Mouse (Mus musculus) forebrain, embryonic 12.5 days (tissue): ENCODE measurements around the gene Ak3. TPM values are rescaled to one million over a fixed set of nuclear protein-coding genes. Genes with fewer than 3 reads are reported as not detected.

ENCODE experiments used
- ATAC-seq: fragments of 200-750 bp; cut with Nextera tagmentation; 2 replicates; pipeline ENCODE4 v1.8.0; 2017; ENCODE audit warnings: moderate TSS enrichment; ENCODE audit not compliant: low FRiP score
- H3K27ac ChIP-seq: fragments of 300-500 bp; sonication (generic); 2 replicates; pipeline ENCODE4 v1.5.1; 2016; ENCODE audit warnings: mild to moderate bottlenecking
- H3K27me3 ChIP-seq: fragments of 300-500 bp; sonication (generic); 2 replicates; pipeline ENCODE4 v1.6.1; 2016; ENCODE audit warnings: mild to moderate bottlenecking
- H3K36me3 ChIP-seq: fragments of 300-500 bp; sonication (generic); replicated peaks from 2 replicates; pipeline ENCODE4 v1.6.1; 2016; ENCODE audit warnings: mild to moderate bottlenecking
- H3K4me1 ChIP-seq: fragments of 300-500 bp; sonication (generic); 2 replicates; pipeline ENCODE4 v1.6.1; 2016
- H3K4me2 ChIP-seq: fragments of 300-500 bp; sonication (generic); 2 replicates; pipeline ENCODE4 v1.6.1; 2016; ENCODE audit warnings: mild to moderate bottlenecking, moderate library complexity
- H3K4me3 ChIP-seq: fragments of 300-500 bp; sonication (generic); replicated peaks from 2 replicates; pipeline ENCODE4 v1.5.1; 2016; ENCODE audit warnings: mild to moderate bottlenecking
- H3K9ac ChIP-seq: fragments of 300-500 bp; sonication (generic); 2 replicates; pipeline ENCODE4 v1.6.1; 2016; ENCODE audit warnings: mild to moderate bottlenecking
- H3K9me3 ChIP-seq: fragments of 300-500 bp; sonication (generic); 2 replicates; pipeline ENCODE4 v1.6.1; 2016
- WGBS: fragments of 180-500 bp; shearing (Covaris S2); methylation state at CpG from one replicate; pipeline ENCODE4 v1.1.7; 2016; 5-methylcytosine and 5-hydroxymethylcytosine counted together
- polyA plus RNA-seq: library from polyadenylated mRNA; unstranded; fragments of >200 nt; fragmentation: Nextera tagmentation; extraction: Ambion mirVana; gene quantifications from 2 replicates; pipeline ENCODE4 v1.2.1, GENCODE M21; 2016

The Ak3 gene
- polyA plus RNA-seq, 1 experiment from 2014 or later: 68.0 TPM

- Histone ChIP-seq H3K4me3 (no peak overlapping the region), H3K4me1 (peaks cover 7% of the 10 kb centered on the region), H3K9me3 (no peaks in the 10 kb centered on the region), H3K4me2 (no peak overlapping the region), H3K27ac (no peak overlapping the region), H3K36me3 (peaks cover 26% of the 10 kb centered on the region; the same call in 1 of the 2 replicates), H3K9ac (no peak overlapping the region), H3K27me3 (no peaks in the 10 kb centered on the region)
- ATAC-seq: no peak
Observed at GRCm38 (mm10) chr19:29039334-29039733, 8.4 kb downstream of the Ak3 start.

- WGBS: 94% methylated on average over 10 of the region's 10 CpGs
- H3K27ac ChIP-seq: no peak overlapping the region
Observed at GRCm38 (mm10) chr19:29037541-29037940, 10.2 kb downstream of the Ak3 start.

GRCm38 (mm10) chr19:29037026-29037425, 10.7 kb downstream of the Ak3 start:
- Histone ChIP-seq H3K9me3 (no peaks in the 10 kb centered on the region), H3K9ac (no peak overlapping the region), H3K27ac (no peak overlapping the region), H3K4me3 (no peak overlapping the region), H3K36me3 (peaks cover 28% of the 10 kb centered on the region; the same call in 1 of the 2 replicates), H3K27me3 (no peaks in the 10 kb centered on the region), H3K4me2 (no peak overlapping the region), H3K4me1 (no peaks in the 10 kb centered on the region)
- ATAC-seq: no peak
- 89% methylated on average over 5 of the region's 5 CpGs for WGBS

More at GRCm38 (mm10) chr19:29037541-29037940, 10.2 kb downstream of the Ak3 start:
- Histone ChIP-seq H3K27me3 (no peaks in the 10 kb centered on the region), H3K4me3 (no peak overlapping the region), H3K4me2 (no peak overlapping the region), H3K4me1 (no peaks in the 10 kb centered on the region), H3K9ac (no peak overlapping the region), H3K36me3 (peaks cover 28% of the 10 kb centered on the region; the same call in 1 of the 2 replicates), H3K9me3 (no peaks in the 10 kb centered on the region)
- ATAC-seq: no peak

GRCm38 (mm10) chr19:29032662-29033061, 15.1 kb downstream of the Ak3 start:
- H3K27me3 ChIP-seq: no peaks in the 10 kb centered on the region
- H3K4me1 ChIP-seq: no peaks in the 10 kb centered on the region
- peaks cover 28% of the 10 kb centered on the region for H3K36me3 ChIP-seq
- H3K9ac ChIP-seq: no peak overlapping the region
- H3K27ac ChIP-seq: no peak overlapping the region
- H3K4me3 ChIP-seq: no peak overlapping the region
- no peak for ATAC-seq
- no peak overlapping the region for H3K4me2 ChIP-seq
- H3K9me3 ChIP-seq: no peaks in the 10 kb centered on the region

GRCm38 (mm10) chr19:29031788-29032187, 16.0 kb downstream of the Ak3 start:
- no peak overlapping the region for H3K27ac ChIP-seq
- 92% methylated on average over 3 of the region's 3 CpGs for WGBS
- H3K4me3 ChIP-seq: no peak overlapping the region
- H3K36me3 ChIP-seq: peaks cover 23% of the 10 kb centered on the region
- H3K4me2 ChIP-seq: no peak overlapping the region
- H3K27me3 ChIP-seq: no peaks in the 10 kb centered on the region
- no peak for ATAC-seq
- H3K9ac ChIP-seq: no peak overlapping the region
- H3K4me1 ChIP-seq: no peaks in the 10 kb centered on the region
- no peaks in the 10 kb centered on the region for H3K9me3 ChIP-seq

- H3K4me2 ChIP-seq: no peak overlapping the region
- peak overlapping the region; percentile 44; the same call in 1 of the 2 replicates for H3K27ac ChIP-seq
Observed at GRCm38 (mm10) chr19:29024391-29024947, 23.3 kb downstream of the Ak3 start.

GRCm38 (mm10) chr19:29021754-29022345, 25.9 kb downstream of the Ak3 start:
- H3K9ac ChIP-seq: no peak overlapping the region
- 92% methylated on average over 7 of the region's 7 CpGs for WGBS
- no peak for ATAC-seq
- H3K4me1 ChIP-seq: peaks cover 13% of the 10 kb centered on the region; the same call in 1 of the 2 replicates
- H3K27ac ChIP-seq: no peak overlapping the region
- peaks cover 79% of the 10 kb centered on the region for H3K36me3 ChIP-seq
- no peaks in the 10 kb centered on the region for H3K27me3 ChIP-seq
- no peak overlapping the region for H3K4me2 ChIP-seq
- H3K9me3 ChIP-seq: no peaks in the 10 kb centered on the region
- H3K4me3 ChIP-seq: no peak overlapping the region

More at GRCm38 (mm10) chr19:29024391-29024947, 23.3 kb downstream of the Ak3 start:
- H3K27me3 ChIP-seq: no peaks in the 10 kb centered on the region
- WGBS: 69% methylated on average over 11 of the region's 11 CpGs
- H3K9ac ChIP-seq: no peak overlapping the region
- H3K36me3 ChIP-seq: peaks cover 58% of the 10 kb centered on the region
- ATAC-seq: peak; percentile 23; the same call in 1 of the 2 replicates
- peaks cover 13% of the 10 kb centered on the region; the same call in 1 of the 2 replicates for H3K4me1 ChIP-seq
- H3K9me3 ChIP-seq: no peaks in the 10 kb centered on the region
- no peak overlapping the region for H3K4me3 ChIP-seq

- no peaks in the 10 kb centered on the region for H3K9me3 ChIP-seq
- no peak overlapping the region for H3K4me3 ChIP-seq
- H3K27me3 ChIP-seq: no peaks in the 10 kb centered on the region
- H3K36me3 ChIP-seq: peaks cover 71% of the 10 kb centered on the region
- H3K4me1 ChIP-seq: peaks cover 12% of the 10 kb centered on the region; the same call in 1 of the 2 replicates
- no peak for ATAC-seq
- 90% methylated on average over 3 of the region's 3 CpGs for WGBS
- H3K4me2 ChIP-seq: no peak overlapping the region
- no peak overlapping the region for H3K9ac ChIP-seq
- no peak overlapping the region for H3K27ac ChIP-seq
Observed at GRCm38 (mm10) chr19:29019647-29020046, 28.1 kb downstream of the Ak3 start.

GRCm38 (mm10) chr19:29016786-29017185, 31.0 kb downstream of the Ak3 start:
- Histone ChIP-seq H3K36me3 (peaks cover 73% of the 10 kb centered on the region), H3K4me2 (no peak overlapping the region), H3K4me1 (no peaks in the 10 kb centered on the region), H3K9me3 (no peaks in the 10 kb centered on the region), H3K4me3 (no peak overlapping the region), H3K9ac (no peak overlapping the region), H3K27me3 (no peaks in the 10 kb centered on the region), H3K27ac (no peak overlapping the region)
- ATAC-seq: no peak
- 89% methylated on average over 5 of the region's 5 CpGs for WGBS

GRCm38 (mm10) chr19:29016204-29016765, 31.5 kb downstream of the Ak3 start:
- Histone ChIP-seq H3K36me3 (peaks cover 73% of the 10 kb centered on the region), H3K4me2 (no peak overlapping the region), H3K9me3 (no peaks in the 10 kb centered on the region), H3K4me1 (no peaks in the 10 kb centered on the region), H3K27me3 (no peaks in the 10 kb centered on the region), H3K9ac (no peak overlapping the region), H3K27ac (no peak overlapping the region), H3K4me3 (no peak overlapping the region)
- WGBS: 93% methylated on average over 5 of the region's 5 CpGs
- ATAC-seq: no peak

GRCm38 (mm10) chr19:29015410-29016203, 32.2 kb downstream of the Ak3 start:
- no peak overlapping the region for H3K4me2 ChIP-seq
- no peaks in the 10 kb centered on the region for H3K27me3 ChIP-seq
- no peak overlapping the region for H3K4me3 ChIP-seq
- no peaks in the 10 kb centered on the region for H3K9me3 ChIP-seq
- H3K4me1 ChIP-seq: no peaks in the 10 kb centered on the region
- no peak overlapping the region for H3K9ac ChIP-seq
- peaks cover 75% of the 10 kb centered on the region for H3K36me3 ChIP-seq
- WGBS: 90% methylated on average over 8 of the region's 8 CpGs
- no peak for ATAC-seq
- no peak overlapping the region for H3K27ac ChIP-seq

- WGBS: 91% methylated on average over 5 of the region's 5 CpGs
- ATAC-seq: no peak
- H3K9ac ChIP-seq: no peak overlapping the region
Observed at GRCm38 (mm10) chr19:29014466-29015055, 33.2 kb downstream of the Ak3 start.

More at GRCm38 (mm10) chr19:29014466-29015055, 33.2 kb downstream of the Ak3 start:
- Histone ChIP-seq H3K36me3 (peaks cover 71% of the 10 kb centered on the region), H3K27ac (no peak overlapping the region), H3K4me1 (no peaks in the 10 kb centered on the region), H3K9me3 (no peaks in the 10 kb centered on the region), H3K27me3 (no peaks in the 10 kb centered on the region), H3K4me2 (no peak overlapping the region), H3K4me3 (no peak overlapping the region)
